In the genomic region with DNA sequence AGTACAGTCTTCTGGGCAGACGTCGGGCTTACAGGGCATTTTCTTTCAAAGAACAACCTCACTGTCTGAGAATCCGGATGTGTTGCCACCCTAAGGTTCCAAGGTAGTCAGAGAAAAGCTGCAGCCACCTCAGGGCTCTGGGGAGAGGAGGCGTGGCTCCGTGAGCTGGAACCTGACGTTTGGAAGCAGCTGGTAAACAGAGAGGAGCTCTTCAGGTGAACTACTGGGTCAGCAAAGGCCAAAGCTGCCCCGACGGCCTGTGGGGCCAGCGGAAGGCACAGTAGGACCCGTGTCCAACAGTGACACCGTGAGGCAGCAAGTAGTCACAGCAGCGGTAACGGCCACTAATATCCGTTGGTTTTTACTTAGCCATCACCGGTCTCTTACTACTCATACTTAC, we compare ENCODE assay signal across 8 mouse cellular contexts. TPM values are rescaled to one million over a fixed set of nuclear protein-coding genes. Genes with fewer than 3 reads are reported as not detected.
DNase-seq lines count a peak whose midpoint lies in the region; ATAC-seq lines count a peak whose summit lies in the region.

No protein-coding gene starts in this region.

- H3K27me3 ChIP-seq in stomach, embryonic 14.5 days (ENCODE audit: control insufficient read depth, insufficient read depth, low read length): no peaks in the 10 kb centered on the region

- no peak overlapping the region for H3K9ac ChIP-seq in stomach, embryonic 14.5 days (replicated peaks; ENCODE audit: low read depth, low read length)

- H3K27ac ChIP-seq in stomach, embryonic 14.5 days (ENCODE audit: low read length): no peak overlapping the region

- H3K4me1 ChIP-seq in stomach, embryonic 14.5 days (ENCODE audit: control insufficient read depth, insufficient read depth, low read length): peaks cover 13% of the 10 kb centered on the region

- no peaks in the 10 kb centered on the region for H3K9me3 ChIP-seq in stomach, embryonic 14.5 days (ENCODE audit: control insufficient read depth, low read depth, low read length)

- H3K36me3 ChIP-seq in stomach, embryonic 14.5 days (ENCODE audit: control insufficient read depth, insufficient read depth, low read length): no peaks in the 10 kb centered on the region

- WGBS in stomach, embryonic 14.5 days: 16% methylated on average over 15 of the region's 15 CpGs

- no peak overlapping the region for H3K4me3 ChIP-seq in stomach, embryonic 14.5 days (ENCODE audit: low read depth, low read length)

- peak; percentile 32 for DNase-seq in cerebellum, adult 9-10 months
- DNase-seq in cerebellum, adult 11 months: no peak
- peak; percentile 47 for DNase-seq in urinary bladder, adult 2 months (ENCODE audit: low spot score)
- DNase-seq in urinary bladder, postnatal 10 days (ENCODE audit: low spot score): no peak
- DNase-seq in gastrocnemius, adult 18-20 months (ENCODE audit: low spot score): peak; percentile 74
- DNase-seq in kidney, adult 8-10 months: peak; percentile 65 to 69
- peak; percentile 79 for DNase-seq in lung, postnatal 25 days (ENCODE audit: low spot score)

- no peak overlapping the region for H3K4me2 ChIP-seq in stomach, embryonic 14.5 days (replicated peaks; ENCODE audit: low read depth, low read length)

- peak; percentile 30; the same call in 1 of the 2 replicates for ATAC-seq in stomach, embryonic 14.5 days (ENCODE audit: insufficient number of reproducible peaks, insufficient read depth, low FRiP score, low read depth)

RNA-seq across cellular contexts. Expression of a gene that starts 46.7 kb away (rescaled TPM):
- polyA plus RNA-seq in urinary bladder, adult 2 months (2012; rRNA removed): 6.2 and 6.3 TPM in 2 replicates
- 1 to 10 TPM; 1.3 to 1.9 TPM for total RNA-seq in gastrocnemius, adult 18-20 months (2021)
- 15.2 and 16.0 TPM in 2 replicates for polyA plus RNA-seq in stomach, embryonic 14.5 days (2014; fragmentation: Nextera tagmentation; extraction: Ambion mirVana)

Comparison
In these comparisons a context has a peak if more than half of its experiments do, and no peak if none do; other contexts are left out.
1. DNase-seq: peak in cerebellum, adult 9-10 months (single experiment), urinary bladder, adult 2 months (single experiment), gastrocnemius, adult 18-20 months (single experiment), kidney, adult 8-10 months (2 of 2) and lung, postnatal 25 days (single experiment); none in cerebellum, adult 11 months (single experiment) and urinary bladder, postnatal 10 days (single experiment).